Mouse (Mus musculus): ENCODE measurements around the gene Cyp2c50. TPM values are rescaled to one million over a fixed set of nuclear protein-coding genes. Genes with fewer than 3 reads are reported as not detected.
"Not testable (repeated sequence)": the region's sequence is repeated elsewhere in the genome, so short reads cannot be mapped to it uniquely, and the experiment has no call there.

The Cyp2c50 gene
- polyA plus RNA-seq (2015; fragmentation: Nextera tagmentation; extraction: Ambion mirVana), result not detected in 2 replicates

- H3K27me3 ChIP-seq; H3K9ac ChIP-seq; H3K36me3 ChIP-seq; H3K27ac ChIP-seq; ATAC-seq (ENCODE audit: insufficient number of reproducible peaks, insufficient read depth, low FRiP score, low TSS enrichment, low read depth); H3K4me1 ChIP-seq; H3K4me3 ChIP-seq; H3K9me3 ChIP-seq; H3K4me2 ChIP-seq: not testable (repeated sequence)
- 90% methylated on average over 1 of the region's 1 CpGs for WGBS
Observed at GRCm38 (mm10) chr19:40089421-40089820, at the start of gene Cyp2c50. Gene Cyp2c50 (plus strand): TSS chr19:40089688.

GRCm38 (mm10) chr19:40073701-40074100 lies 15.8 kb upstream of the Cyp2c50 start, which contains the start of gene Cyp2c54:
Gene Cyp2c54 (minus strand): TSS chr19:40073827.
- H3K4me2 ChIP-seq, result no peak within 1 kb of the TSS
- no peak for ATAC-seq (ENCODE audit: insufficient number of reproducible peaks, insufficient read depth, low FRiP score, low TSS enrichment, low read depth)
- no peaks in the 10 kb centered on the region for H3K27me3 ChIP-seq
- H3K9me3 ChIP-seq, result no peaks in the 10 kb centered on the region
- H3K36me3 ChIP-seq, result no peaks in the 10 kb centered on the region
- H3K4me3 ChIP-seq, result no peak within 1 kb of the TSS
- H3K9ac ChIP-seq, result no peak within 1 kb of the TSS
- no peaks in the 10 kb centered on the region for H3K4me1 ChIP-seq
- no peak within 1 kb of the TSS for H3K27ac ChIP-seq

- Histone ChIP-seq H3K27ac (no peak overlapping the region), H3K4me1 (no peaks in the 10 kb centered on the region), H3K27me3 (no peaks in the 10 kb centered on the region), H3K9me3 (no peaks in the 10 kb centered on the region), H3K36me3 (no peaks in the 10 kb centered on the region), H3K4me2 (no peak overlapping the region), H3K4me3 (no peak overlapping the region), H3K9ac (no peak overlapping the region)
- ATAC-seq (ENCODE audit: insufficient number of reproducible peaks, insufficient read depth, low FRiP score, low TSS enrichment, low read depth), result no peak
- WGBS, result 89% methylated on average over 1 of the region's 1 CpGs
Observed at GRCm38 (mm10) chr19:40088381-40088780, 1.1 kb upstream of the Cyp2c50 start.

GRCm38 (mm10) chr19:40091111-40091510 lies 1.6 kb downstream of the Cyp2c50 start:
- Histone ChIP-seq H3K27me3 (no peaks in the 10 kb centered on the region), H3K27ac (no peak overlapping the region), H3K9ac (no peak overlapping the region), H3K36me3 (no peaks in the 10 kb centered on the region), H3K9me3 (no peaks in the 10 kb centered on the region), H3K4me3 (no peak overlapping the region), H3K4me1 (no peaks in the 10 kb centered on the region), H3K4me2 (no peak overlapping the region)
- 81% methylated on average over 3 of the region's 3 CpGs for WGBS
- ATAC-seq (ENCODE audit: insufficient number of reproducible peaks, insufficient read depth, low FRiP score, low TSS enrichment, low read depth), result no peak

GRCm38 (mm10) chr19:40119624-40120023 lies 30.1 kb downstream of the Cyp2c50 start:
- not testable (repeated sequence) for H3K27ac ChIP-seq; H3K4me2 ChIP-seq; H3K4me3 ChIP-seq; H3K27me3 ChIP-seq; H3K9me3 ChIP-seq; H3K36me3 ChIP-seq; ATAC-seq (ENCODE audit: insufficient number of reproducible peaks, insufficient read depth, low FRiP score, low TSS enrichment, low read depth); H3K9ac ChIP-seq; H3K4me1 ChIP-seq
- WGBS, result 76% methylated on average over 13 of the region's 13 CpGs

- not testable (repeated sequence) for H3K9ac ChIP-seq; ATAC-seq (ENCODE audit: insufficient number of reproducible peaks, insufficient read depth, low FRiP score, low TSS enrichment, low read depth); H3K4me3 ChIP-seq; H3K9me3 ChIP-seq; H3K36me3 ChIP-seq; H3K4me1 ChIP-seq; H3K27ac ChIP-seq; H3K4me2 ChIP-seq; H3K27me3 ChIP-seq
- 93% methylated on average over 3 of the region's 3 CpGs for WGBS
Observed at GRCm38 (mm10) chr19:40125165-40125564, 35.7 kb downstream of the Cyp2c50 start.

GRCm38 (mm10) chr19:40126996-40127395 lies 37.5 kb downstream of the Cyp2c50 start:
- H3K27ac ChIP-seq; H3K36me3 ChIP-seq; H3K4me1 ChIP-seq; H3K9ac ChIP-seq; H3K4me3 ChIP-seq; H3K27me3 ChIP-seq; H3K9me3 ChIP-seq; H3K4me2 ChIP-seq; ATAC-seq (ENCODE audit: insufficient number of reproducible peaks, insufficient read depth, low FRiP score, low TSS enrichment, low read depth): not testable (repeated sequence)
- 22% methylated on average over 2 of the region's 2 CpGs for WGBS

Other genes with a start within 250 kb of the Cyp2c50 start
- gene Cyp2c69, start 202.9 kb upstream of the Cyp2c50 start, polyA plus RNA-seq (2015; fragmentation: Nextera tagmentation; extraction: Ambion mirVana), result not detected in 2 replicates
- not detected in 2 replicates for gene Cyp2c37, start 97.3 kb upstream of the Cyp2c50 start, polyA plus RNA-seq (2015; fragmentation: Nextera tagmentation; extraction: Ambion mirVana)
- gene Cyp2c54, start 15.9 kb upstream of the Cyp2c50 start, polyA plus RNA-seq (2015; fragmentation: Nextera tagmentation; extraction: Ambion mirVana), result not detected in 2 replicates
- gene Cyp2c70, start 97.6 kb downstream of the Cyp2c50 start, polyA plus RNA-seq (2015; fragmentation: Nextera tagmentation; extraction: Ambion mirVana), result 0.54 TPM in 1 of 2 replicates, not detected in the other
- gene Pdlim1, start 182.2 kb downstream of the Cyp2c50 start, polyA plus RNA-seq (2015; fragmentation: Nextera tagmentation; extraction: Ambion mirVana), result 128 and 154 TPM in 2 replicates